Mouse (Mus musculus) forelimb bud, embryonic 11.5 days (tissue): ENCODE data around the gene Olfr517.

Source experiments
- DNase-seq: peaks from one replicate; pipeline ENCODE4 v3.0.0-alpha.2; 2012; ENCODE audit warnings: low read depth, low spot score

Gene Olfr517

DNA sequence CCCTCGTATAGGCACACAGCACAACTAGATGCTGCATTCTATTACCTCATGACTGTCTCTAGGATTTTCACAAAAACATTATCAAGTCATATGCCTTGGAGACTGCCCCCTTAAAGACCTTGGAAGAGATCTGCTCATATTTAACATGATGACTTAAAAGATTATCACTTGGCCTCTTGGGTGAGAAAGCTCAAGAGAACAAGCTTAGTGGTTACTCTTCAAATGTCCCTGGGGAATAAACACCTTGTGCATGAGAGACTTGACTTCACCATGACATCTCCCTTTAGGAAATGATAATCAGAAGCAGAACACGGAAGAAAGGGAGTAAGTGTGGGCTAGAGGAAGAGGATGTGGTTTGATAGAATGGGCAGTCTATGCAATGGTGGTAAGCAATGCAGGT lies at the start of gene Olfr517:
Olfr517 (minus strand) TSS at position 101 of the 400 bp plus-strand sequence.
- no peak for DNase-seq

DNA sequence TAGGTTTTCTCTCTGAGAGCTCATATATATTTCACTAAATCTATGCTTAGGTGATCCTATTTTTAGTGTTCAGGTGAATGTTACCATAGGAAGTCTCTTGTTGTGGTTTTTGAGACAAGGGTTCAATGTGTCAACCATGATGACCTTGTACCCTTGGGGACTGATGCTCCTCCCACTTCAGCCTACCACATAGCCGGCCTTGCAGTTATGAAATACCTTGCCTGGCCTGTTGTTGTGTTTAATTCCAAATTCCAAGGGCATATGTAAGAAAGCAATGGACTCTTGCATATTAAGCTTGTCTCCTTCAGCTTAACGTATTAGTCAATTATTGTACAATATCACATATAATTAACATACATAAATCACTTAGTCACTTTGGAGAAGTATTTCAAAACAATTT lies 31.8 kb upstream of the Olfr517 start:
- no peak for DNase-seq

DNA sequence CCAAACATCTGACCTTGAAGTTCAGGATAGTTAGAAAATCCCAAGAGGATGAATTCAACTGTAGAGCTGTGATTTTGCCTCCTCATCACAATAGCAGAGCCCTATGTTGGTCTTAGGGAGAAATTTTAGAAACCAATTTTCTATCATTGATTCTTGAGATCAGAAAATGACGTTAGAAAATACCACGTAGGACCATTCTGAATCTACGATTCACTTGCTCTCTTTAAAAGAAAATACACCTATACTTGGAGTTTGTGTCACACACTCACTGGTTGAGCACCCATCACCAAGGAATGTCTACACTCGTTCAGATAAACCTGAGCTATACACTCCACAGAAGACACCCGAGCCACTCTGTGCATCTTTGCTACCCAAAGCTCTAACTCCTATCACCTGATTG lies 22.1 kb upstream of the Olfr517 start, which contains the start of gene Olfr519:
Olfr519 (minus strand) TSS at position 101 of the 400 bp plus-strand sequence.
- no peak for DNase-seq

DNA sequence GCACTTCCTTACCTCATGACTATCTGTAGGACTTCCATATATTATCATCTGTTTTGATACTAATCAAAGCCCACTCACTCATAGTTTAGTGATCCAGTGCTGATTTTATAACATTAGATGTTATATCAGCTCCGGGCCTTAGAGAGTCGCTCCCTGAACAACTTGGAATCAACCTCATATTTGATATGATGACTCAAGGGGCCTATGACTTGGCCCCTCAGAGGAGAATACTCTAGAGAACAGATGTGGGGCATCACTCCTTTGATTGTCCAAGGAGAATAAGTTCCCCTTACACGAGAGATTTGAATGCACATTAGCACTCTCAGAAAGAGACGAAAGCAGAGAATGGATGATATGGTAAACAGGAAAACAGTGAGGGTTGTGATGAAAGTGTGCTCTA lies 12.7 kb upstream of the Olfr517 start, which contains the start of gene Olfr518:
Olfr518 (minus strand) TSS at position 101 of the 400 bp plus-strand sequence.
- no peak for DNase-seq

DNA sequence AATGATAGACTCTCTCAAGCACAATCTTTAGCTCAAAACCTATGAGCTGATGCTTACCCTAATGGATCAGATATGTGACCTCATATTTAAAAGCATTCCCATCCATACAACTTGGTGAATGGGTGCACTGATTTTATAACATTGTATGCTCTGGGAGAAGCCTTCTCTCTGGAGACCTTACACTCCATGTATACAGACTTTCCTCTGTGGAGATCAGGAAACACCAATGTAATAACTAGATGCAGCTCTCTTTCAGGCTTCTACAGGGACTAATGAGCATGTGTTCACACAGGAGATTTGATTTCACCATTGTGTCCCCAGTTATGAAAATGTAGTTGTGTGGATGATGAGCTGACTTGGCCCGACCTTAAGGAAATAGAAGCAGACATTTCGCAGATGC lies 21.8 kb downstream of the Olfr517 start, which contains the start of gene Olfr516:
Olfr516 (minus strand) TSS at position 101 of the 400 bp plus-strand sequence.
- DNase-seq = no peak

DNA sequence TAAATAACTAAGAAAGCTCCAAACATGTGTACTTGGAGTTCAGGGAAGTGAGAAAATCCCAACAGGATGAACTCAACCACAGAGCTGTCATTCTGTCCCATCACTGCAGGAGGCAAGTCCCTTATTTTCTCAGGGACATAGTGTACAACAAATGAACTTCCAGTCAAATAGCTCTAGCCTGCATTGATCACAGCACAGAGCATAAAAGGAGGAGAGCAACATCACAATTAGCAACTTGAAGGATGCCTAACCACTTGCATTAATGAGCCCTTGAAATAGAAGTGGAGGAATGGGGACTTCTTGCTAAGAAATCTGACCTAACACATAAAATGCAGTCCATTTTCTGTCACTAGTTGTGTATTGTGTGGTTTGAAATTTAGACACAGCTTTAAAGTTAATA lies 46.3 kb downstream of the Olfr517 start, which contains the start of gene Olfr514:
Olfr514 (minus strand) TSS at position 101 of the 400 bp plus-strand sequence.
- DNase-seq = no peak
